Mouse (Mus musculus): ENCODE measurements around the gene Mllt11. TPM values are rescaled to one million over a fixed set of nuclear protein-coding genes. Genes with fewer than 3 reads are reported as not detected.
"Not testable (repeated sequence)": the region's sequence is repeated elsewhere in the genome, so short reads cannot be mapped to it uniquely, and the experiment has no call there.

The Mllt11 gene
- polyA plus RNA-seq, 1 experiment from 2014 or later = 11.5 TPM

- peak; percentile 86 for ATAC-seq (ENCODE audit: insufficient number of reproducible peaks, low FRiP score, low TSS enrichment, low read depth)
- WGBS = under 1% methylated on average over 64 of the region's 64 CpGs
- Histone ChIP-seq H3K36me3 (peaks cover 30% of the 10 kb centered on the region), H3K4me1 (peaks cover 33% of the 10 kb centered on the region), H3K4me2 (peak within 1 kb of the TSS; percentile 64), H3K9me3 (no peaks in the 10 kb centered on the region), H3K9ac (peak within 1 kb of the TSS; percentile 94), H3K27me3 (no peaks in the 10 kb centered on the region), H3K4me3 (peak within 1 kb of the TSS; percentile 90), H3K27ac (peak within 1 kb of the TSS; percentile 97)
Measured at GRCm38 (mm10) chr3:95228148-95228893, 3.6 kb downstream of the Mllt11 start, which contains the start of gene Cdc42se1. Gene Cdc42se1 (plus strand): TSS chr3:95228732.

- H3K36me3 ChIP-seq = peaks cover 30% of the 10 kb centered on the region
- 26% methylated on average over 1 of the region's 1 CpGs for WGBS
- H3K4me3 ChIP-seq = peak overlapping the region; percentile 90
- no peak for ATAC-seq (ENCODE audit: insufficient number of reproducible peaks, low FRiP score, low TSS enrichment, low read depth)
- peaks cover 33% of the 10 kb centered on the region for H3K4me1 ChIP-seq
- no peak overlapping the region; the same call in 1 of the 2 replicates for H3K27ac ChIP-seq
- no peaks in the 10 kb centered on the region for H3K27me3 ChIP-seq
- peak overlapping the region; percentile 64 for H3K4me2 ChIP-seq
- no peaks in the 10 kb centered on the region for H3K9me3 ChIP-seq
- no peak overlapping the region for H3K9ac ChIP-seq
Measured at GRCm38 (mm10) chr3:95227214-95227613, 4.8 kb downstream of the Mllt11 start.

GRCm38 (mm10) chr3:95224295-95224694 lies 7.7 kb downstream of the Mllt11 start:
- ATAC-seq (ENCODE audit: insufficient number of reproducible peaks, low FRiP score, low TSS enrichment, low read depth) = no peak

GRCm38 (mm10) chr3:95223041-95223440 lies 8.9 kb downstream of the Mllt11 start:
- no peaks in the 10 kb centered on the region for H3K27me3 ChIP-seq
- ATAC-seq (ENCODE audit: insufficient number of reproducible peaks, low FRiP score, low TSS enrichment, low read depth) = no peak
- no peaks in the 10 kb centered on the region for H3K9me3 ChIP-seq
- no peak overlapping the region for H3K9ac ChIP-seq
- no peak overlapping the region for H3K4me2 ChIP-seq
- H3K27ac ChIP-seq = no peak overlapping the region
- H3K36me3 ChIP-seq = peaks cover 43% of the 10 kb centered on the region
- 91% methylated on average over 2 of the region's 2 CpGs for WGBS
- no peak overlapping the region for H3K4me3 ChIP-seq
- peaks cover 15% of the 10 kb centered on the region for H3K4me1 ChIP-seq

More at GRCm38 (mm10) chr3:95224295-95224694, 7.7 kb downstream of the Mllt11 start:
- no peak overlapping the region for H3K27ac ChIP-seq
- H3K4me3 ChIP-seq = no peak overlapping the region
- H3K9me3 ChIP-seq = no peaks in the 10 kb centered on the region
- H3K36me3 ChIP-seq = peaks cover 42% of the 10 kb centered on the region
- H3K9ac ChIP-seq = no peak overlapping the region
- H3K4me2 ChIP-seq = no peak overlapping the region
- no peaks in the 10 kb centered on the region for H3K27me3 ChIP-seq
- 24% methylated on average over 6 of the region's 6 CpGs for WGBS
- H3K4me1 ChIP-seq = peaks cover 9% of the 10 kb centered on the region

GRCm38 (mm10) chr3:95218466-95219137 lies 13.4 kb downstream of the Mllt11 start:
- Histone ChIP-seq H3K4me2 (peak overlapping the region; percentile 69), H3K36me3 (peaks cover 49% of the 10 kb centered on the region), H3K4me1 (peaks cover 12% of the 10 kb centered on the region), H3K27ac (peak overlapping the region; percentile 100), H3K27me3 (no peaks in the 10 kb centered on the region), H3K9me3 (no peaks in the 10 kb centered on the region), H3K4me3 (peak overlapping the region; percentile 75), H3K9ac (no peak overlapping the region)
- no peak for ATAC-seq (ENCODE audit: insufficient number of reproducible peaks, low FRiP score, low TSS enrichment, low read depth)
- WGBS = 78% methylated on average over 6 of the region's 6 CpGs

GRCm38 (mm10) chr3:95217255-95218134 lies 14.5 kb downstream of the Mllt11 start, which contains the start of gene Gabpb2:
Gene Gabpb2 (minus strand): TSS chr3:95217916.
- under 1% methylated on average over 56 of the region's 56 CpGs for WGBS
- Histone ChIP-seq H3K27me3 (no peaks in the 10 kb centered on the region), H3K36me3 (peaks cover 38% of the 10 kb centered on the region), H3K4me1 (peaks cover 12% of the 10 kb centered on the region), H3K27ac (peak within 1 kb of the TSS; percentile 100), H3K4me3 (peak within 1 kb of the TSS; percentile 75), H3K9ac (peak within 1 kb of the TSS; percentile 89), H3K4me2 (peak within 1 kb of the TSS; percentile 69), H3K9me3 (no peaks in the 10 kb centered on the region)
- peak; percentile 91 for ATAC-seq (ENCODE audit: insufficient number of reproducible peaks, low FRiP score, low TSS enrichment, low read depth)

- H3K27me3 ChIP-seq = no peaks in the 10 kb centered on the region
- H3K9me3 ChIP-seq = no peaks in the 10 kb centered on the region
- peak overlapping the region; percentile 75 for H3K4me3 ChIP-seq
- peak; percentile 28; the same call in 1 of the 2 replicates for ATAC-seq (ENCODE audit: insufficient number of reproducible peaks, low FRiP score, low TSS enrichment, low read depth)
- WGBS = 12% methylated on average over 4 of the region's 4 CpGs
- peaks cover 39% of the 10 kb centered on the region for H3K36me3 ChIP-seq
- H3K9ac ChIP-seq = no peak overlapping the region
- H3K27ac ChIP-seq = peak overlapping the region; percentile 100
- peaks cover 12% of the 10 kb centered on the region for H3K4me1 ChIP-seq
- peak overlapping the region; percentile 69 for H3K4me2 ChIP-seq
Measured at GRCm38 (mm10) chr3:95216655-95217254, 15.2 kb downstream of the Mllt11 start.

GRCm38 (mm10) chr3:95213609-95213975 lies 18.4 kb downstream of the Mllt11 start:
- H3K9ac ChIP-seq = no peak overlapping the region
- peaks cover 38% of the 10 kb centered on the region for H3K36me3 ChIP-seq
- WGBS = 100% methylated on average over 1 of the region's 1 CpGs
- no peak overlapping the region for H3K4me3 ChIP-seq
- H3K4me1 ChIP-seq = peaks cover 11% of the 10 kb centered on the region
- H3K4me2 ChIP-seq = no peak overlapping the region
- H3K27me3 ChIP-seq = no peaks in the 10 kb centered on the region
- no peaks in the 10 kb centered on the region for H3K9me3 ChIP-seq
- no peak for ATAC-seq (ENCODE audit: insufficient number of reproducible peaks, low FRiP score, low TSS enrichment, low read depth)
- H3K27ac ChIP-seq = no peak overlapping the region

- not testable (repeated sequence) for H3K27me3 ChIP-seq; H3K4me3 ChIP-seq; H3K9ac ChIP-seq; ATAC-seq (ENCODE audit: insufficient number of reproducible peaks, low FRiP score, low TSS enrichment, low read depth); H3K9me3 ChIP-seq; H3K4me2 ChIP-seq; H3K4me1 ChIP-seq; H3K27ac ChIP-seq
- 80% methylated on average over 10 of the region's 10 CpGs for WGBS
- peaks cover 43% of the 10 kb centered on the region for H3K36me3 ChIP-seq
Measured at GRCm38 (mm10) chr3:95212889-95213608, 18.9 kb downstream of the Mllt11 start.

GRCm38 (mm10) chr3:95210585-95210984 lies 21.4 kb downstream of the Mllt11 start:
- Histone ChIP-seq H3K36me3 (peaks cover 67% of the 10 kb centered on the region), H3K27ac (no peak overlapping the region), H3K4me1 (no peaks in the 10 kb centered on the region), H3K4me2 (no peak overlapping the region), H3K4me3 (no peak overlapping the region), H3K9me3 (no peaks in the 10 kb centered on the region), H3K9ac (no peak overlapping the region), H3K27me3 (no peaks in the 10 kb centered on the region)
- ATAC-seq (ENCODE audit: insufficient number of reproducible peaks, low FRiP score, low TSS enrichment, low read depth) = no peak
- 84% methylated on average over 2 of the region's 2 CpGs for WGBS

- Histone ChIP-seq H3K9me3 (no peaks in the 10 kb centered on the region), H3K27me3 (no peaks in the 10 kb centered on the region), H3K9ac (no peak overlapping the region), H3K4me3 (no peak overlapping the region), H3K36me3 (peaks cover 72% of the 10 kb centered on the region), H3K27ac (no peak overlapping the region), H3K4me2 (no peak overlapping the region), H3K4me1 (no peaks in the 10 kb centered on the region)
- 91% methylated on average over 4 of the region's 4 CpGs for WGBS
- ATAC-seq (ENCODE audit: insufficient number of reproducible peaks, low FRiP score, low TSS enrichment, low read depth) = no peak
Measured at GRCm38 (mm10) chr3:95208286-95208685, 23.7 kb downstream of the Mllt11 start.
